Mouse (Mus musculus) adrenal gland, postnatal 14 days (tissue): ENCODE data around the gene Ppm1l. TPM values are rescaled to one million over a fixed set of nuclear protein-coding genes. Genes with fewer than 3 reads are reported as not detected.

ENCODE experiments used
- DNase-seq: peaks from one replicate; pipeline ENCODE4 v3.0.0; 2021; ENCODE audit warnings: mixed read lengths
- total RNA-seq: library from RNA; stranded (reverse); gene quantifications from 2 replicates; pipeline ENCODE4 v1.2.3, GENCODE M21; 2021

The Ppm1l gene
- total RNA-seq, 1 experiment from 2014 or later: 13.5 TPM

- no peak for DNase-seq
These were observed 177.8 kb downstream of the Ppm1l start for GRCm38 (mm10) chr3:69494233-69495010.

- DNase-seq: no peak
These were observed 180.5 kb downstream of the Ppm1l start for GRCm38 (mm10) chr3:69497178-69497577.

GRCm38 (mm10) chr3:69502009-69502408 is 185.3 kb downstream of the Ppm1l start:
- no peak for DNase-seq

- no peak for DNase-seq
These were observed 185.9 kb downstream of the Ppm1l start for GRCm38 (mm10) chr3:69502527-69502926.

- DNase-seq: no peak
These were observed 188.4 kb downstream of the Ppm1l start for GRCm38 (mm10) chr3:69505090-69505489.

GRCm38 (mm10) chr3:69506352-69506751 is 189.7 kb downstream of the Ppm1l start:
- DNase-seq: no peak

GRCm38 (mm10) chr3:69509411-69509952 is 192.8 kb downstream of the Ppm1l start:
- no peak for DNase-seq

- peak; percentile 58 for DNase-seq
These were observed 195.2 kb downstream of the Ppm1l start for GRCm38 (mm10) chr3:69511881-69512280.

GRCm38 (mm10) chr3:69512402-69512801 is 195.7 kb downstream of the Ppm1l start:
- DNase-seq: no peak

GRCm38 (mm10) chr3:69515730-69516350 is 199.2 kb downstream of the Ppm1l start:
- DNase-seq: no peak

GRCm38 (mm10) chr3:69519188-69519587 is 202.5 kb downstream of the Ppm1l start:
- no peak for DNase-seq

- peak; percentile 23 for DNase-seq
These were observed 203.3 kb downstream of the Ppm1l start for GRCm38 (mm10) chr3:69519789-69520558.

- DNase-seq: no peak
These were observed 205.6 kb downstream of the Ppm1l start for GRCm38 (mm10) chr3:69522270-69522669.

- DNase-seq: peak; percentile 43
These were observed 207.9 kb downstream of the Ppm1l start for GRCm38 (mm10) chr3:69524356-69525071.

GRCm38 (mm10) chr3:69525072-69525529 is 208.4 kb downstream of the Ppm1l start:
- DNase-seq: peak; percentile 25

GRCm38 (mm10) chr3:69527384-69527783 is 210.7 kb downstream of the Ppm1l start:
- DNase-seq: no peak

- DNase-seq: no peak
These were observed 212.9 kb downstream of the Ppm1l start for GRCm38 (mm10) chr3:69529576-69529975.

- DNase-seq: no peak
These were observed 214.8 kb downstream of the Ppm1l start for GRCm38 (mm10) chr3:69531511-69531910.

- DNase-seq: no peak
These were observed 216.0 kb downstream of the Ppm1l start for GRCm38 (mm10) chr3:69532687-69533086.

GRCm38 (mm10) chr3:69535486-69535885 is 218.8 kb downstream of the Ppm1l start:
- DNase-seq: no peak

GRCm38 (mm10) chr3:69535941-69536647 is 219.4 kb downstream of the Ppm1l start:
- DNase-seq: no peak
